Mouse (Mus musculus) erythroblast, embryonic 14.5 days (primary cell): ENCODE measurements around the gene Abt1.

Experiments used
- GATA1 ChIP-seq: IDR thresholded peaks from 2 replicates; pipeline ENCODE4 v1.6.1; 2012; ENCODE audit warnings: low read length, inconsistent platforms, mixed read lengths
- TAL1 ChIP-seq: IDR thresholded peaks from 3 replicates; pipeline ENCODE4 v1.6.1; 2012; ENCODE audit warnings: low read length, inconsistent platforms, mixed read lengths

DNA sequence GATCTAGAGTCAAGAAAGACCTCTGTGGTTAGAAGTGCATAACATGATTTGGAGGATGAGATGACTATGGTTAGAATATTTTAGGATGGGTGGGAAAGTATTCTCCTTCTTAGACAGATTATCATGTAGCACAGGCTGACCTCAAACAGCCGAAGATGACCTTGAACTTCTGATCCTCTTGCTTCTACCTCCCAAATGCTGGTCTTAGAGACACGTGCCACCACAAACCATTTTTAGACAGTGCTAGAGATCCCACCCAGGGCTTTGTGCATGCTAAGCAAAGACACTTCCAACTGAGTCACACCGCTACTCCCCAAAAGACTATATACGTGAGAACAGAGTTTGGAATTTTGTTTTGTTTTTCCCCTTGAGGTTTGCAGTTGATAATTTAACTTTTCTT is 38.4 kb upstream of the Abt1 start:
- TF ChIP-seq TAL1 = no peak
- no peak for TF ChIP-seq GATA1
